Mouse (Mus musculus) CD4-positive, CD25-positive, alpha-beta regulatory T cell, adult 4 months (primary cell): ENCODE measurements around the gene Svs5. TPM values are rescaled to one million over a fixed set of nuclear protein-coding genes. Genes with fewer than 3 reads are reported as not detected.

Source experiments
- ATAC-seq: one replicate; pipeline ENCODE4 v1.8.0; 2017
- polyA plus RNA-seq, 2 experiments: library from polyadenylated mRNA; unstranded; fragments of 100-300 nt; shearing (Covaris generic); gene quantifications; one replicate each; pipeline ENCODE4 v1.2.1; 2017

Gene Svs5
- polyA plus RNA-seq, 2 experiments from 2014 or later = not detected

DNA sequence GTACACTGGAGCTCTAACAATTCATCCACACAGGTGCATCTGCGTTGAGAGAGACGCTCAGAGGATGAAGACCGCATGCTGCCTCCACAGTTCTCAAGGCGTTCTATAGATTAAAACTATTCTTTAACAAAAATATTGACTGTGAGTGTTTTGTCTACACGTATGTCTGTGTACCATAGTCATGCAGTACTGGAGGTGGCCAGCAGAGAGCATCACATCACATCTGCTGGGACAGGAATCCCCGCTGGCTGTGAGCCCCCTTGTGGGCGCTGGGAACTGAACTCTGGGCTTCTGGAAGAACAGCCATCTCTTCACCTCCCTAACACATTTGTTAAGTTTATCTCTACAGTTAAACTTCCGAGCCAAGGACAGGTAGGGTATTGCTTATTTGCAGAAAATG, 49.2 kb downstream of the Svs5 start:
- ATAC-seq = no peak

DNA sequence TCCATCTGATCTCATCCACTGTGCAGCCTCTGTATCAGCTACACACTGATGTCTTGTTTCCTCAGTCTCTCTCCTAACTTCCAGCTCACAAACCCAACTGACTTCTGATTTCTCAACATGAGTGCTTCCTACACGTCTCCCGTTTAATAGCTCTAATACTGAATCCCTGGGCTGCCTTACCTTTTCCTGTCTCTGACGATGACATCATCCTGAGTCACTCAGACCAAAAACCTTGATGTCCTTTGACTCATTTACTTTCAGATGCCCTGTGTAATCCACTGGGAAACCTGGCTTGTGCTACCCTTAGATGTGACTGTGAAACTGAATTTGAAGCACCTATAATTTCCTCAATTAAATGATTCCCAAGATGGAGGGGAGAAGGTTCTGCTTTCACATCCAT, 50.4 kb downstream of the Svs5 start:
- no peak for ATAC-seq

Other genes starting within 250 kb of the Svs5 start
- gene Kcns1, start 161.6 kb upstream of the Svs5 start, polyA plus RNA-seq = under 1 TPM in 1 of 2 experiments, not detected in 1; 0.22 TPM
- not detected for gene Wfdc5, start 150.0 kb upstream of the Svs5 start, polyA plus RNA-seq
- gene Wfdc12, start 142.1 kb upstream of the Svs5 start, polyA plus RNA-seq = not detected
- not detected for gene Wfdc15a, start 132.6 kb upstream of the Svs5 start, polyA plus RNA-seq
- gene Wfdc15b, start 111.1 kb upstream of the Svs5 start, polyA plus RNA-seq = not detected
- not detected for gene Svs2, start 94.3 kb upstream of the Svs5 start, polyA plus RNA-seq
- not detected for gene Svs3b, start 76.1 kb upstream of the Svs5 start, polyA plus RNA-seq
- gene Svs4, start 54.3 kb upstream of the Svs5 start, polyA plus RNA-seq = not detected
- not detected for gene Svs3a, start 43.5 kb upstream of the Svs5 start, polyA plus RNA-seq
- not detected for gene Svs6, start 16.0 kb upstream of the Svs5 start, polyA plus RNA-seq
- 1 to 10 TPM in 1 of 2 experiments, under 1 TPM in 1; 0.75 to 1.1 TPM for gene Slpi, start 56.4 kb downstream of the Svs5 start, polyA plus RNA-seq
- gene Rbpjl, start 70.4 kb downstream of the Svs5 start, polyA plus RNA-seq = not detected
- gene Matn4, start 72.4 kb downstream of the Svs5 start, polyA plus RNA-seq = not detected
- gene Sdc4, start 111.1 kb downstream of the Svs5 start, polyA plus RNA-seq = 10 to 100 TPM; 69.7 to 93.7 TPM
- gene Sys1, start 124.2 kb downstream of the Svs5 start, polyA plus RNA-seq = 10 to 100 TPM in 1 of 2 experiments, 1 to 10 TPM in 1; 8.8 to 15.1 TPM
- gene Gm20458, start 128.2 kb downstream of the Svs5 start, polyA plus RNA-seq = not detected
- not detected for gene Trp53tg5, start 141.0 kb downstream of the Svs5 start, polyA plus RNA-seq
- 1 to 10 TPM; 3.7 to 4.5 TPM for gene Dbndd2, start 153.4 kb downstream of the Svs5 start, polyA plus RNA-seq
- gene Pigt, start 164.8 kb downstream of the Svs5 start, polyA plus RNA-seq = 10 to 100 TPM; 17.0 to 27.0 TPM
- gene Wfdc2, start 229.7 kb downstream of the Svs5 start, polyA plus RNA-seq = 1 to 10 TPM; 2.2 to 3.0 TPM
- not detected for gene Spint3, start 240.7 kb downstream of the Svs5 start, polyA plus RNA-seq